Mouse (Mus musculus) intestine, postnatal 0 days (tissue): ENCODE data around the gene Cerk. TPM values are rescaled to one million over a fixed set of nuclear protein-coding genes. Genes with fewer than 3 reads are reported as not detected.
A peak's percentile ranks its signal among the peaks of the same experiment; 100 is the strongest.

ENCODE experiments used
- ATAC-seq: fragments of 200-750 bp; cut with Nextera tagmentation; 2 replicates; pipeline ENCODE4 v1.8.0; 2017; ENCODE audit warnings: mild to moderate bottlenecking, moderate TSS enrichment, moderate library complexity
- H3K27ac ChIP-seq: fragments of 300-500 bp; sonication (generic); 2 replicates; pipeline ENCODE4 v1.5.1; 2014; ENCODE audit warnings: mild to moderate bottlenecking, low read depth, low read length, moderate library complexity
- H3K27me3 ChIP-seq: fragments of 300-500 bp; sonication (generic); replicated peaks from 2 replicates; pipeline ENCODE4 v1.6.1; 2014; ENCODE audit warnings: low read length, mixed read lengths; ENCODE audit not compliant: control insufficient read depth, insufficient read depth
- H3K36me3 ChIP-seq: fragments of 300-500 bp; sonication (generic); 2 replicates; pipeline ENCODE4 v1.6.1; 2014; ENCODE audit warnings: mild to moderate bottlenecking, moderate library complexity; ENCODE audit not compliant: control insufficient read depth, insufficient read depth
- H3K4me1 ChIP-seq: fragments of 300-500 bp; sonication (generic); replicated peaks from 2 replicates; pipeline ENCODE4 v1.6.1; 2014; ENCODE audit warnings: antibody characterized with exemption, low read length, mixed read lengths; ENCODE audit not compliant: control insufficient read depth, insufficient read depth
- H3K4me2 ChIP-seq: fragments of 300-500 bp; sonication (generic); replicated peaks from 2 replicates; pipeline ENCODE4 v1.6.1; 2014; ENCODE audit warnings: low read depth, mild to moderate bottlenecking, moderate library complexity
- H3K4me3 ChIP-seq: fragments of 300-500 bp; sonication (generic); 2 replicates; pipeline ENCODE4 v1.5.1; 2014; ENCODE audit warnings: low read depth, low read length
- H3K9ac ChIP-seq: fragments of 300-500 bp; sonication (generic); 2 replicates; pipeline ENCODE4 v1.6.1; 2014; ENCODE audit warnings: mild to moderate bottlenecking, low read depth, low read length
- H3K9me3 ChIP-seq: fragments of 300-500 bp; sonication (generic); 2 replicates; pipeline ENCODE4 v1.6.1; 2016; ENCODE audit warnings: mixed run types; ENCODE audit not compliant: control insufficient read depth
- CTCF ChIP-seq: sonication (generic); IDR thresholded peaks from 2 replicates; pipeline ENCODE4 v1.5.1; 2016; ENCODE audit warnings: low read depth, mild to moderate bottlenecking, control low read depth, antibody characterized with exemption, moderate library complexity
- WGBS: fragments of 180-500 bp; shearing (Covaris S2); extraction: QIAGEN DNeasy Blood & Tissue Kit; methylation state at CpG from one replicate; pipeline ENCODE4 v1.1.7; 2014; 5-methylcytosine and 5-hydroxymethylcytosine counted together
- polyA plus RNA-seq: library from polyadenylated mRNA; unstranded; fragments of >200 nt; fragmentation: Nextera tagmentation; extraction: Ambion mirVana; gene quantifications from 2 replicates; pipeline ENCODE4 v1.2.1, GENCODE M21; 2015

Cerk gene
- polyA plus RNA-seq, 1 experiment from 2014 or later, result 4.2 TPM

DNA sequence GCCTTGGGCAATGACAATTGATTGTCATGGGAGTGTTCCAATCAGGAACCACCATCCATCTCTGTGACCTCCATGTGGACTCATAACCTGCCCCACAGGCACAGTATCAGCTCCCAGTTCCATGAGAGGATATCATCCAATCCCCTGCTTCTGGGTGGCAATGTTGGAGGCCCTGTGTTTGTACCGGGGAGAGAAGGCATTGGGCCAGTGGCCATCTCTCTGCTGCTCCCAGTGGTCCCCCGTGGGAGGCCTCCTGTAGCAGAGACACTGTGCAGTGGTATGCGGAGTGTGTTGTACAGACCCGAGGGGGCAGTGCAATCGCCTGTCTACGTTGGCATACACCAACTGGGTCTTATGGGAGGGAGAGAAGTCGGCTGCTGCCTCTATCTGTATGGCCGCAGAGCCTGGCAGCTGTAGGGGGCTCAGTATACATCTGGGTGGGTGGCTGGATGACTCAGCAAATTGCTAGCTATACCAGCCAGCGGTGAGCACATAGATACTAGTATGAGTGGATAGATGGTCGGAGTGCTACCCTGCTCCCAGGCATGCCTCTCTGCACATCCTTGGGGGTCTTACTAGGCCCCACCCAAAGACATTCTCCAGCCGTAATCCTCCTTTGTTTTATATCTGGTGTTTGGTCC, 78.0 kb downstream of the Cerk start:
- H3K9me3 ChIP-seq, result no peaks in the 10 kb centered on the region
- 0 out of 2 replicates have a peak, but pooled peaks cover 2% of the 10 kb centered on the region for H3K4me1 ChIP-seq
- no peak for ATAC-seq

DNA sequence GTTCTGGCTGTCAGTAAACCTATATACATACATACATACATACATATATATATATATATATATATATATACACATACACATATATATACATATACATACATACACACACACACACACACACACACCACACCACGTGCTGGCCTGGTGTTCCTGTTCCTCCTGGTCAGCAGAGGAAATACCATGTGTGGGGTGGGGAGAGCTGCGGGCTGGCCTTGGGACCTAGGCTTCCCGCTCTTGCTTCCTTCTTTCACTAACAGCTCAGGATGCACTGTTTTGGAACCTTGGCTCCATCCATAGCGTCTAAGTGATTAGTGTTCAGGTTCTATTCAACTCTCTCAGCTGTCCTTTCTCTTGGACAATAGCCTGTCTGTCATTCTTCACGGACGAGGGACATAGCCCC, 80.2 kb downstream of the Cerk start:
- H3K27me3 ChIP-seq, result no peaks in the 10 kb centered on the region
- no peak for ATAC-seq
- WGBS, result 79% methylated on average over 6 of the region's 6 CpGs

More for the DNA sequence above, 78.0 kb downstream of the Cerk start:
- no peaks in the 10 kb centered on the region; the same call in 1 of the 2 replicates for H3K36me3 ChIP-seq
- peak; percentile 22; the same call in 1 of the 2 replicates for TF ChIP-seq CTCF
- H3K27me3 ChIP-seq, result no peaks in the 10 kb centered on the region
- H3K27ac ChIP-seq, result no peak overlapping the region
- WGBS, result 86% methylated on average over 11 of the region's 11 CpGs
- H3K9ac ChIP-seq, result no peak overlapping the region
- H3K4me2 ChIP-seq, result no peak overlapping the region
- no peak overlapping the region for H3K4me3 ChIP-seq

DNA sequence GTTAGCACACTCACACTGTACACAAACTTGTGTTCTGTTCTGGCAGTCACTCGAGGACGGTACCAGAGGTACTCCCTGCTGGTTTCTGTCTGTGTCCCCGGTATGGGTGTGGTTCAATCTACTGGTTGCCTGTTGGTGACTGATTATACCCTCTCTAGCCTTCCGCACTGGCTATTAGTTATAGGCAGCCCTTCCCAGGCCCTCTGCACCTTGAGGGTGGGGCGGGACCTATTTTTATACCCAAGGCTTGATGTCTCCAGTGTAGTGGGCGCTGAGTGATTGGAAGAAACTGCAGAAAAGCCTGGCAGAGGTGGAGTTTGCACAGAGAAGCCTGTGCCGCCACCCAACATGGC, 80.6 kb downstream of the Cerk start:
- no peak for TF ChIP-seq CTCF
- no peak overlapping the region for H3K9ac ChIP-seq
- no peaks in the 10 kb centered on the region; the same call in 1 of the 2 replicates for H3K4me1 ChIP-seq
- no peaks in the 10 kb centered on the region for H3K9me3 ChIP-seq
- H3K27ac ChIP-seq, result no peak overlapping the region
- 73% methylated on average over 7 of the region's 7 CpGs for WGBS
- no peaks in the 10 kb centered on the region for H3K27me3 ChIP-seq
- 0 out of 2 replicates have a peak, but pooled peaks have one; percentile 37 for ATAC-seq
- no peak overlapping the region for H3K4me3 ChIP-seq
- no peak overlapping the region for H3K4me2 ChIP-seq
- H3K36me3 ChIP-seq, result peaks cover 9% of the 10 kb centered on the region; the same call in 1 of the 2 replicates

More for the DNA sequence above, 80.2 kb downstream of the Cerk start:
- Histone ChIP-seq H3K9ac (no peak overlapping the region), H3K4me1 (no peaks in the 10 kb centered on the region), H3K4me2 (no peak overlapping the region), H3K36me3 (peaks cover 9% of the 10 kb centered on the region; the same call in 1 of the 2 replicates), H3K4me3 (no peak overlapping the region), H3K9me3 (no peaks in the 10 kb centered on the region), H3K27ac (no peak overlapping the region)
- TF ChIP-seq CTCF, result no peak

DNA sequence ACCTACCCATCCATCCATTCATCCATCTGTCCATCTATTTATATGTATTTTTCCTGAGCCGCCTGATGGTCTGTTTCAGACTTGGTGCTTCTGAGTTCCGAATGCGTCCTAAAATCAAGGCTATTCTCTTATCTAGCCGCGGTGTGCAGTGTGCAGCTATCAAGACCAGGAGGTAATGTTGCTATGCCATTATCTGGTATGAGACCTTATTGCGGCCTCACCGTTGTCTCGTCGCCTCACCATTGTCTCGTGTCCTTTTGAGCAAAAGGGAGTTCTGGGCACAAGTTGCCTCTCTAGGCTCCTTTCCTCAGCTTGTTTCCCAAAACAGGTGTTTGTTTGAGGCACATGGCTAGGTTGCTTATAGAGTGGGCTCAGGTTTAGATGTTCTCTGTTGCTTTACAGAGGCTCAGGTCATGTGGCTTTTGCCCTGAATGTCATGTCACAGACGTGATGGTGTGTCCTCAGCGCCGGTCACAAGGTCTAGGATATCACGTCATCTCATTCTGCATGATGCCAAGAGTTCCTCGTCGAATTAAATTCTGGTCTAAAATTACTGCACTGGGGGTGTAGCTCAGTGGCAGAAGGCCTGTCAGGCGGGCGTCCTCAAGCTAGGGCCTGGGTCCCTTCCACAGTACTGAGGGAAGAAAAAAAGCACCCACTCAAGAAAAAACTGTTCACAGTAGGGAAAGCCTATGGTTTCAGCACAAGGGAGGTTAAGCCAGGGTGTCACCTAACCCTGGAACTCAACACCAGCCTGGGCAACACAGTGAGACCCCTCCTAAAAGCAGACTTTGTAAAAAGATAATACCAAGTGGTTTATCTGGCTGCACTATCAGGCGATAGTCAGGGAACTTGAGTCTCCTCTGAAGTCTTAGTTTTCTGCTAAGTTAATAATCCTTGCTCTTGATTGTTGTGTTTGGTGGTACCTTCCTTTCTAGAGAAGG, 81.3 kb downstream of the Cerk start:
- H3K4me1 ChIP-seq, result no peaks in the 10 kb centered on the region; the same call in 1 of the 2 replicates
- peaks cover 9% of the 10 kb centered on the region; the same call in 1 of the 2 replicates for H3K36me3 ChIP-seq
- H3K27ac ChIP-seq, result no peak overlapping the region
- no peak overlapping the region for H3K9ac ChIP-seq
- no peaks in the 10 kb centered on the region for H3K9me3 ChIP-seq
- no peak for TF ChIP-seq CTCF
- no peak overlapping the region for H3K4me3 ChIP-seq
- no peak for ATAC-seq
- H3K27me3 ChIP-seq, result no peaks in the 10 kb centered on the region
- WGBS, result 93% methylated on average over 19 of the region's 19 CpGs
- H3K4me2 ChIP-seq, result no peak overlapping the region

DNA sequence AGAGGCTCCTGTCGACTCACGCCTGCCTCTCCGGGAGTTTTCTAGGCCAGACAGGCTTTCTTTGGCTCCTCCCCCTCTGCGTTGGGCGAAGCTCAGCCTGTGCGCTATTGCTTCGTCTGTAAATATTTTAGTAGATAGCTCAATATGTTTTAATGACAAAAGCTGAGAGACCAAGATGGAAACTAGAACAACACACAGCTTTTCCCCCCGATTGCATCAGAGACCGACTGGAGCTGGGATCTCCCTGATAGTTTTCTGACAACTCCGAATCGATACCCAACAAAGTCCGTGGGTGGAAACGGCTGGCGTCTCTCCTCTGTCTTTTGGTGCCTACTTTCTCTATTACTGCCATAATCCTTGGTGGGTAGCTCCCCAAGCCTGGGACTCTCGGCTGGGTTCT, 83.6 kb downstream of the Cerk start:
- no peak overlapping the region for H3K27ac ChIP-seq
- TF ChIP-seq CTCF, result no peak
- 89% methylated on average over 15 of the region's 15 CpGs for WGBS
- H3K4me1 ChIP-seq, result no peaks in the 10 kb centered on the region; the same call in 1 of the 2 replicates
- H3K9me3 ChIP-seq, result no peaks in the 10 kb centered on the region
- no peak overlapping the region for H3K9ac ChIP-seq
- no peak overlapping the region for H3K4me2 ChIP-seq
- H3K4me3 ChIP-seq, result no peak overlapping the region
- no peaks in the 10 kb centered on the region for H3K27me3 ChIP-seq
- H3K36me3 ChIP-seq, result peaks cover 9% of the 10 kb centered on the region; the same call in 1 of the 2 replicates
- ATAC-seq, result no peak

DNA sequence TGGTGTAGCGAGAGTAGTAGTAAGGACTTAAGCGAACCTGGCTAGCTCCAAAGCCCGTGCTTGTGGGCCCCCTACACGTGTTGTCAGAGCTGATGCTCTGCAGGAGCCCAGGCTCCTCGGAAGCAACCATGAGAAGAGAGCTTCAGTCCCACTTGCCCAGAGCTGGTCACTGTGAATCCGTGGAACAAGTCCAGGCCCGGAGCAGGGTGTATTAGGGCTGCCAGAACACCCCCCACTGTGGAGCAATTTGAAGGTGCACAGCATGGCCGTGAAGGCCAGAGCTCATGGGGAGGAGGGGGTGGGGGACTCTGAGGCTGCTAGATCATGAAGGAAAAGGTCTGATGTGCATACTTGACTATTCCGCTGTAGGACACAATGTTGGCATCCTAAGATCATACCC, 84.4 kb downstream of the Cerk start:
- H3K27ac ChIP-seq, result no peak overlapping the region

More for the DNA sequence above, 84.4 kb downstream of the Cerk start:
- Histone ChIP-seq H3K27me3 (no peaks in the 10 kb centered on the region), H3K4me3 (no peak overlapping the region), H3K9me3 (no peaks in the 10 kb centered on the region), H3K36me3 (peaks cover 9% of the 10 kb centered on the region; the same call in 1 of the 2 replicates), H3K4me1 (no peaks in the 10 kb centered on the region; the same call in 1 of the 2 replicates), H3K4me2 (no peak overlapping the region), H3K9ac (no peak overlapping the region)
- TF ChIP-seq CTCF, result no peak
- ATAC-seq, result no peak
- 87% methylated on average over 9 of the region's 9 CpGs for WGBS
